Mouse (Mus musculus) ovary, adult 18-20 months (tissue): ENCODE data around the gene Unc93a.
"Not testable (repeated sequence)": the region's sequence is repeated elsewhere in the genome, so short reads cannot be mapped to it uniquely, and the experiment has no call there.

ENCODE experiments used
- DNase-seq: peaks from one replicate; pipeline ENCODE4 v3.0.0; 2022; ENCODE audit warnings: low spot score, mixed read lengths

The Unc93a gene

DNA sequence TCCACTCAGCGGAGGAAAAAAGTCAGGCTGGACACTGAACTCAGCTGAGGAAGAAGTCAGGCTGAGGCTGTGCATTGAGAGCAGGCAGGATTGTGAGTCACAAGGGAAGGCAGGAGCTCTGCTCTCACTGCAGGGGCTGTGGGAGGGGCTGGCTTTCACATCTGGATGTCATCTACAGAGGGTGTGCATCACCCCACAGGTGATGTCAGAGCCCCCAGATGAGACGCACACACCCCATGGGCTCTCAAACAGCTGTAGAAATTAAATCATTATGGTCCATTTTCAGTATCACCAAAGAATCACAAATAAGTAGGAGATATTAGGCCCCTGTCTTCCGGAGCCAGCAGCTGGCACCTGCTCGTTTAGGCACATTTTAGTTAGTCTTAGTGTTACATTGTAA is at the start of gene Unc93a:
TSS of gene Unc93a (minus strand) at position 101 of the 400 bp plus-strand sequence.
- DNase-seq = not testable (repeated sequence)

GRCm38 (mm10) chr17:13180491-13180890 is 48.9 kb upstream of the Unc93a start:
- DNase-seq = not testable (repeated sequence)

DNA sequence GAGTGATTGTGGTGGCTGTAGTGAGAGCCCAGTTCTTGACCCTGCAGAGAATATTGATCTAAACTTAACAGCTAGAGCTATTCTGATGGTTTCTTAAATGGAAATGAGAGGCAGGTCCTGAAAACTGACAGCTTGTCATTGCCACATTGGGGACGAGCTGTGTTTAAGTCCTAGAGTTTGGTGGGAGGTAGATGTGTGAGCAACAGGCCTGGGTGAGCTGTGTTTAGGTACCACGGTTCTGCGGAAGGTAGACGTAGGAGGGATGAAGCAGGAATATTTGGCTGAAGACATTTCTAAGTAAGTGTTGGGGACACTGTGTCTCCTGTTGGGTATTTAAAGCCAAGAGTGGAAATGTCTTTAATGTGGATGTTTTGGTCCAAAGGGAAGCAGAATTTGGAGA is 47.4 kb upstream of the Unc93a start:
- DNase-seq = not testable (repeated sequence)

- not testable (repeated sequence) for DNase-seq
These were observed 46.2 kb upstream of the Unc93a start for GRCm38 (mm10) chr17:13177796-13178195.

DNA sequence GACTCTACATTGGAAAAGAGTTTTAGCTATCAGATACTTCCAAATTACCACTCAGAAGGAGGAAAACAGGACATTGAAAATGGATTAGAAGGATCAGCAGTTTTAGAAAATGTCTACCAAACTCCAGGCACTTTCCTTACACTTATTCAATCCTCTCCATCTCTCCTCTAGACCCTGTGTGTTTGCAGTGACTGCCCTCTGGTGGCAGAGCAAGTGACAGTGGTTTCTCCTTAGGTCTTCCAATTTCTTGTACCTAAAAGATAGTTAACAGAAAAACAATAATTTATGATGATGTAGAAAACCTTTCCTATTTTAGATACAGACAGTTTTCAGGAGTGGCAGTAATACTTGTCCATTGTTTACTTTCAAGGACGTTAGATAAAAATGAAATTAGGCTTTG is 44.0 kb upstream of the Unc93a start:
- not testable (repeated sequence) for DNase-seq

- not testable (repeated sequence) for DNase-seq
These were observed 42.4 kb upstream of the Unc93a start for GRCm38 (mm10) chr17:13174029-13174428.

GRCm38 (mm10) chr17:13173578-13173977 is 42.0 kb upstream of the Unc93a start:
- DNase-seq = not testable (repeated sequence)

- DNase-seq = not testable (repeated sequence)
These were observed 14.5 kb upstream of the Unc93a start for GRCm38 (mm10) chr17:13146128-13146527.

DNA sequence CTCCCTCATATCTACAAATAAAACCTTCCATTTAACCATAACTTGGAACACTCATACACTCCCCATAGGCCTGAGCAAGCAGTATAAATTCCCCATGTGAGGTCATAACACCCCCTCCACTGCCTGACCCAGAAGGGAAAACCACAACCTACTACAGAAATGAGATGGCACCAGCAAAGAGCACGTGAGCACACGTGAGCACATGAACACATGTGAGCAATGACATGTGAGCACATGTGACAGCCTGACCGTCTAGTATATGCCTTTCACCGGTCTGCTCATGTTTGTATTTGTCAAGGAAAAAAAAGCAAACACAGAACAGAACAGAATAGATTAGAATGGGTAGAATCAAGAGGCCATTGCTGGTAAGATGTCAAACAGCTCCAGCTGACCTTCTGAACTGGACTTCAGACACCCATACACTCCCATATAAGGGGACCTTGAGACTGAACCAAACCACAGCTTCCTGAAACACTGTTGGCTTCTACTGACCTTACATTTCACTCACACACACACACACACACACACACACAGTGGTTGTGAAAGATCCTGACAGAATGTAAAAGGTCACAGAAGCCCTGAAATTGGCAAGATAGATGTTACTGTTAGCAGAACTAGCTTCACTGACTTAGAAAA is 13.1 kb upstream of the Unc93a start:
- peak; percentile 12 for DNase-seq

GRCm38 (mm10) chr17:13142665-13143064 is 11.1 kb upstream of the Unc93a start:
- not testable (repeated sequence) for DNase-seq

- DNase-seq = not testable (repeated sequence)
These were observed 3.7 kb upstream of the Unc93a start for GRCm38 (mm10) chr17:13135356-13135755.

DNA sequence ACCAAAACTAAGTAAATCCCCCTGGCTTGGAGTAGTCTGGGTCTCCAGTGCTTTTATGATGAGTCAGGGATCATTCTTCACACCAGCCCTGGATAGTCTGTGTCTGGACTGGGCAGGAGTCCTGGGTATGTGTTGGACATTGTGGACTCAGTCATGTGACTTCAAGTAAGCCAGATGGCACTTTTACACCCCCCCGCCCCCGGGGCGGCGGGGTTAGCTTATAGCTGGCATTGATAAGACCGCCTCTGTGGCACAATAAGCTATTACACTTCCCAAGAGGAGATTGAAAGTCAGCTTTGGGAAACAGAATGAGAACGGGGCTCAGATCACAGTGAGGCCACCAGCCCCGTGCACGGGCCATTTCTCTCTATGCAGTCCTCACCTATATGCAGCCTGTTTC is 742 bp upstream of the Unc93a start:
- not testable (repeated sequence) for DNase-seq

DNA sequence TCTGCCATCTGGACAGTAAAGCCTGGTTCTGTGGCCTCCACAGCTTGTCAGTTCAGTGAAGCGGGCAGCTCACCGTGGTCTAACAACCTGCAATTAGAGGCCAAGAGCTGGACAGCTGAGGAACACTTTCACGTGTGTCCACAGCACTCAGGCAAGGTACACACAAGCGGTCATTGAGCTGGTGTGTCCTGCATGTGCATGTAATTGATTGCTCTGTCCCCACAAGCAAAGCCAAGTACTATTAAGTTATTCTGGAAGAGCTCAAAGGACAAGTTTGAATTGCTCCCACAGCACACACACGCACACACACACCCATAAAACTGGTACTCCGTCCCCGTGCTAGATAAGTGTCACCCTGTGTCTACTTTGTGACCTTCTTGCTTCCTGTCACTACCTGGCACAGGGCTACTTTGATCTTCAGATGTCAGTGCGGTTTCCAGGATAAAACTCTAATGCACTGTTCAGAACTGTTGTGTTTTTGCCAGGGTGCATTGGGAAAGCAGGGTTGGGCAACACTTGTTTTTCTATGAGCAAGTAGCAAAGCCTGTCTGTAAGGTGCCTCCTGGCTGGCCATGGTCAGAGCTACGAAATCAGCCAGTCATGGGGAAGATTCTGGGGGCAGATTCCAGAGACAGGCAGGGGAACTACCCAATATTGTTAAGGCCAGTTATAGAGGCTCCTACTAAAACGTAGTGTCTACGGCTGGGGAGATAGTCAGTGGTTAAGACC is 1.7 kb downstream of the Unc93a start:
- DNase-seq = not testable (repeated sequence)

DNA sequence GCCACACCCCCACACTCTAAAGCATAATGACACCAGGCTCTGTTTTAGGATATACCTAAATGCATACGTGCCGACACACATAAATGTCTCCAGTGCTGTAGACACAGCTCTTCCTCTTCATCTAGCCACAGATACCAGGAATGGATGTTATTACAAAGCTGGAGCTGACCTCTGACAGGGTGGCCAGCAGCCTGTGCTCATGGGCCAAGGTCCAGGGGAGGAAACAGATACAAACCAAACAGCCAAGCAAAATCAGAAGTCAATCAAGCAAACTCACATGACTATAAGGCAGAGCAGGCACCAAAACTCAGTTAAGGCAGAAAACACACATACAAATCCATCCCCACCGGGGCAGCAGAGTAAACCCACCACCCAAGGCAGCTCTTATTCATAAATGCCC is 2.3 kb downstream of the Unc93a start:
- not testable (repeated sequence) for DNase-seq

DNA sequence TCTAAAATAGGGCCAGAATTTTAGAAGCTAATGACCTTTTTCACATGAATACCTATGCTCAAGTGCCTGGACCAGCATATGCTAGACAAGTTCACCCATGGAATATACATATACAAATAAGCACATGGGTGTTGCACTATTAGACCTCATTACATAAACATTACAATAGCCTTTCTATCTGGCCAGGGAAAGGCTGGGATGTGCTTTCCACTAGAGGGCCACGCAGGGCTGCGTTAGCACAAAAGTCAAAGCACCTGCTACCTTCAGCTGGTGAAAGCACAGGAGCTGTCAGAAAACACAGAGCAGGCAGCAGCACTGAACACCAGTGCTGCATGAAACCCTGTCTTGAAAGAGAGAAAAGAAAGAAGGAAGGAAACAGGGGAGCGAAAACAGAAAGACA is 7.4 kb downstream of the Unc93a start:
- DNase-seq = not testable (repeated sequence)

DNA sequence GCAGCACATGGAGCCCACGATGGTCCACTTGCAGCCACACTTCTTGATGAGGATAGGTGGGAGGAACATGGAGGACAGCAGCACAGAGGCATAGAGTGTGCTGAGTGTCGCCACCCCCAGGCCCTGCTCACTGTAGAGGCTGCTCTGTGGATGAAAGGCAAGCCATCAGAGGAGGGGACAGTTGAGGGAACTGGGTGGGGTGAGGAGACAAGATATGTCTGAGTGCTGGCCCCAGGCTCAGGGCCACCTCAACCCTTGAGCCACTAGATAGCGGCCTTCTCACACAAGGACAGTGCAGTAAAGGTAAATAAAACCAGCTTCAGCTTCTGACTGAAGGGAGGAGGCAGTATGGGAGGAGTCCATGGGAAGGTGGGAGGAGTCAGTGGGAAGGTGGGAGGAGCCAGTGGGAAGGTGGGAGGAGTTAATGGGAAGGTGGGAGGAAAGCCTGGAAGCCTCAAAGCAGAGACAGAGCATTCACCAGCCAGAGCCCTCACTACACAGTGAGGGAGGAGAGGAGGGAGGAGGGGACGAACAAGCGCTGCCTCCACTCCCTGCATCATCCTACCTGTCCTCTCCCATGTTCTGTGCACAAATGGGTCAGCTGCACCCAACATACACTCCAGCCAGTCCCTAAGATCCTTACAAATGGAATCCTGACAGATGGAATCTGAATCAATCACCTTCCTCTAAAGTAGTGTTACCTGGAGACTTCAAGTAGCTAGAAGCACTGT is 8.1 kb downstream of the Unc93a start:
- not testable (repeated sequence) for DNase-seq

DNA sequence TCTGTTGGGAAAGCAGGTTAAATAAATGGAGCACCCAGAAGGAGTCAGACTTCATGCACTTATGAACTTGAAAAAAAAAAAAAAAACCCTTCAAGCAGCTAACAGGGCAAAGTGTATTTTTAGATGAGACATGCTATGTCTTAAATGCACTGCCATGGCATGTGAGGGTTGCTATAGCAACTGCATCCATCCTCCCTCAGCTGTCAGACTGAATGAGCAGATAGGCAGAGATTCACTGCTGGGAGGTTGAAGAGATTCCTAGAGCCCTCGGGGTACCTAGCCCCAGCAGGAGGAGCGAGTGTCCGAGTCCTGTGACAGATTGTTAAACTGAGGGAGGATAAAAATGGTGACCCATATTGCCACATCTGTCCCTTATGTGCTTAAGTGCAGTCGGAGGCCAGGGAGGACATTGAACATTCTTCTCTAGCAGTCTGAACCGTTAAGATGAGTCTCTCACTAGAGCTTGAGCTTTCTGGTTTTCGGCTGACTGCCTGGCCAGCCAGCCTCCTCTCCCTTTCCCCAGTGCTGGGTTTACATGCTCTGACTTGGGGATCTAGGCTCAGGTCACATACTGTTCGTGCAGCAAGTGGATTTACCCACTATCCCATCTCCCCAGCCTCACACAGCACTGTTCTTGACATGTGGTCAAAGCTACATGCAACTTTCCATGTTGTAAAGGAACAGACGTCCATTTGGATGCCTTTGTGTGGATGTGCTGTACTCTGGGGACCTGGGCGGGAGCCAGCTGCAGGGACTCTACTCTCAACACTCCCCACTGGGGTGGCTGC is 18.9 kb downstream of the Unc93a start:
- DNase-seq = not testable (repeated sequence)

DNA sequence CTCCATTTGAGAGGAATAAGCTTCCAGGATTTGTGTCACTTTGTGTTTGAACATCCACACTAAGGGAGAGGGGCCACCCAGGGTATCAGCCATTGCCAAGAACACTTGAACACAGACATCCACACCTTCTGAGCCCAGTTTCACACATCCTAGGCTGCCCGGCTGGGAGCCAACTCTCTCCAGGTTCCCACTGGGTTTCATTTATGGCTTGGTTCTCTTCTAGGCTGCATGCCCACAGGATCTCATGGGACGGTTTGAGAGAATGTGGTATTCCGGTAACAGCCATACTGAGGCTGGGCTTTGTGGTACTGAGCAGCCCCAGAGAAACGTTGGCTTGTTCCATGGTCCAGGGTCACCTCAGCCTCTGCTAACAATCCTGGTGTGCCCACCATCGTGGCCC is 25.0 kb downstream of the Unc93a start:
- not testable (repeated sequence) for DNase-seq

DNA sequence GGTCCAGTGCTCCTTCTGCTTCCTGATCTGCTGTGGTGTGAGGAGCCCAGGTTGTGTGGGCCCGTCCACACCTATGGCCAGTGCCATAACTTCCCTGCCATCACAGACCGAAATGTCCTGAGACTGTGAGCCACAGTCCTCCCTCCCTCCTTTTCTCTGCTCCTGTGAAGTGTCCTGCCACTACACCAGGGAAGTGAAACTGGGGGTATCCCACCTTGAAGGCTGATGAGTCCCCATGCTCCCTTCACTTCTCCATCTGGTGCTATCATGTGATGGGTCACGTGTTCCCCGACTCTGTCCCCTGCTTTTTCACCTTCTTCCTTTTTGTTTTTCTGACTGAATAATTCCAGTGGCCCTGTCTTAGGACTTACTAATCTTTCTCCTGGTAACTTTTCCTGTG is 38.6 kb downstream of the Unc93a start:
- DNase-seq = not testable (repeated sequence)

DNA sequence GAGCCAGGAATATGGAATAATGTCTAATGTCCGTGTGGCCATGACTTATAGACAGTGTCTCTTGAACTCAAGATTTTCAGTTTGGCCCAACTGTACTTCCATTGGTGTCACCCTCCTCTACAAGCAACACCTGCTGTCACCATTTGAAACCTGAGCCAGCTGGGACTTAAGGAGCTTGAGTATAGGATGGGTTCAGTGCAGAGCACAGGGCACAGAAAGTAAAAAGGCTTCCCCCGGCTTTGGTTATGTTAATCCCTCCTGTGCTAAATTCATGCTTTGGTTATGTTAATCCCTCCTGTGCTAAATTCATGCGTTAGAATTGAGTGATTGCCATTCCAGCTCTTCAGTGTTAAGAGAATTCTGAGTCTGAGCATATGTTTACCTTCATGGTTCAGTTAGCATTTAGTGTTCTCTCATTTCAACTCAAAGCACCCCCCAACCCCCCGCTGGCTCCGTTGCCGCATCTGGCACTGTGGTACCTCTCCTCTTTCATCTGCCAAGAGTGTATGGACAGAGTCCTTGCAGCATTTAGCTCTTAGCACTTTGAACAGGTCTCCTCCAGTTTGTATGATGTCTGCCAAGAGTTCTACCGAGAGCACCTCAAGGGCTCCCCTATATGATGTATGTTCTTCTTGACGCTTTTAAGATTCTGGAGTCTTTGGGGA is 39.4 kb downstream of the Unc93a start:
- DNase-seq = not testable (repeated sequence)

GRCm38 (mm10) chr17:13091510-13091909 is 40.1 kb downstream of the Unc93a start:
- not testable (repeated sequence) for DNase-seq
